Mouse (Mus musculus) left cerebral cortex, postnatal 36 days (tissue): ENCODE data around the gene Nop16. TPM values are rescaled to one million over a fixed set of nuclear protein-coding genes. Genes with fewer than 3 reads are reported as not detected.
A peak's percentile ranks its signal among the peaks of the same experiment; 100 is the strongest.

Experiments used
- DNase-seq, 2 experiments: peaks; one replicate each; pipeline ENCODE4 v3.0.0; 2021 to 2022; ENCODE audit warnings: low spot score in 2 of 2, mixed read lengths in 1 of 2
- intact Hi-C: fragments of 180-260 bp; cut with DNase I; formaldehyde crosslinking; loops from one replicate; pipeline ENCODE4 v1.15.1; 2025
- total RNA-seq, 2 experiments: library from RNA; stranded (reverse); gene quantifications; 2 replicates each; pipeline ENCODE4 v1.2.3; 2021

Gene Nop16
- total RNA-seq, 2 experiments from 2014 or later, result 21.7 to 27.3 TPM

GRCm38 (mm10) chr13:54602639-54603111, 12.8 kb upstream of the Nop16 start:
- intact Hi-C loops, result no loop called here
- no peak for DNase-seq

GRCm38 (mm10) chr13:54598622-54599143, 8.8 kb upstream of the Nop16 start:
- no peak for DNase-seq
- intact Hi-C loops, result no loop called here

- DNase-seq, result no peak
- intact Hi-C loops, result no loop called here
These were observed 7.0 kb upstream of the Nop16 start for GRCm38 (mm10) chr13:54596870-54597269.

DNA sequence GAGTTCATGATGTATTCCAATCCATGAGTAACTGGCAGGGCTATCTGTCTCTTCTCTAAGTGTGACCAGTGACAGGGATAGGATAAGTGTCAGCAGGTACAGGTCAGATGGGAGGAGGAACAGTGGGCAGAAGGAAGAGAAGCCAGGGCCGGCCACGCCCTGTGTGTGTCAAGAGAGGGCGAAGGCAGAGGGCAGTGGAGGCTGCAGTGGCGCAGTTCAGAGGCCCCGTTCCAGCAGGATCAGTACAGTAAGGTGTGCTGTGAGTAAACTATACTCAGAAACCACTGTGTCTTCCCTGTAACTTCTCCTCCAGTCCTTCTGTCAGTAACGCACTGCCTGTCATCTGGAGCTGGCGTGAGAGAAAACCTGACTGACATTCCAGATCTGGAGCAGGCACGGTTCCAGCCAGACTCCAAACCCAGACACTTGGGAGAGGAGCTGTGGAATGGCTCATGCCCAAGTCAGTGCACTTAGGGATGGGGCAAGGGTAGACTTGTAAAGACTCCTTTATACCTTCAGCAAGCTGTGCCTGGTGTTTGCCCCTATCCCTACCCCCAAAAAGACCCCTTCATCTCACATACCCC, 6.3 kb upstream of the Nop16 start:
- intact Hi-C loops, result no loop called here
- no peak for DNase-seq

DNA sequence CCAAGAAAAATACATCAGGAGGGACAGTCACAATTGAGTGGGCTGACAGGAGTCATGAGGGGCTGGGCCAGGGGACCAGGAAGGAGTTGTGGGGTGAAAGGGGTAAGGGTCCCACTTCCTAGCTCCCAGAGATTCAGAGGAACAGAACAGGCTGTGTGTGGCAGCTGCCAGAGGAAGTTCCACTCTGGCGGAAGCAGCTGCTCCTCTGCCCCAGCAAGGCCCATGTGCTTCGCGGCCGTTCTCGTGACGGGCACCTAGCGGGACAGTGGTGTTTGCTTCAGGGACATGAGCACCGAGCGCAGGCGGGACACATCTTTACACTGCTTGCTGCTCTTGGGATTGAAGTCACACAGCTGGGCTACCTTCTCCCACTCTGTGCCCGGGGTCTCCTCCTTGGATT, 3.7 kb upstream of the Nop16 start:
- intact Hi-C loops, result no loop called here

GRCm38 (mm10) chr13:54591776-54592356, 2.0 kb upstream of the Nop16 start:
- no peak for DNase-seq
- intact Hi-C loops, result no loop called here

More for the DNA sequence above, 3.7 kb upstream of the Nop16 start:
- no peak for DNase-seq

DNA sequence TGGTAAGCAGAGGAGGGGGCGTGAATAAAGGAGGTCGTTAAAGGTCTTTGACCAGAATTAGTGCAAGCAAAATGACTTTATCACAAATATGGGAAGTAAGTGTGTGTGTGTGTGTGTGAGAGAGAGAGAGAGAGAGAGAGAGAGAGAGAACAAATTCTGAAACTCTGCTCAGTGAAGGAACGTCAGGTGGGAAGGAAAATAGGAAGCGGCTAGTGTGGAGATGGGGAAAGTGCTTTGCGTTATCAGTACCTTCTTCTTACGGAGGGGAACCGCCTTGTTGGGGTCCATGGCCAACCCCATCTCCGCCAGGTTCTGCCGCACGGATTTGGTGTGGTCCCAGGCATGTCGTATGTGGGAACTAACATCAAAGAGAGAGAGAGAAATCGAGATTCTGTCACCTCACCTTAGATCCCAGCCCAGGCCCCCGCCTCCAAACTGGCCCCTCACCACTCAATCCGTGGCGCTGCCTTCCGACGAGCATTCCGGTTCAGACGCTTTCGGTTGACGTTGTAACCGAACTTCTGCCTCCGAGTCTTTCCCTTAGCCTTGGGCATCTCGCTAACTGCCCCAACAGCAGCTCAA, 385 bp downstream of the Nop16 start:
- intact Hi-C loops, result no loop called here

GRCm38 (mm10) chr13:54585831-54586230, 4.1 kb downstream of the Nop16 start:
- intact Hi-C loops, result no loop called here
- DNase-seq, result no peak

More for the DNA sequence above, 385 bp downstream of the Nop16 start:
- no peak for DNase-seq

DNA sequence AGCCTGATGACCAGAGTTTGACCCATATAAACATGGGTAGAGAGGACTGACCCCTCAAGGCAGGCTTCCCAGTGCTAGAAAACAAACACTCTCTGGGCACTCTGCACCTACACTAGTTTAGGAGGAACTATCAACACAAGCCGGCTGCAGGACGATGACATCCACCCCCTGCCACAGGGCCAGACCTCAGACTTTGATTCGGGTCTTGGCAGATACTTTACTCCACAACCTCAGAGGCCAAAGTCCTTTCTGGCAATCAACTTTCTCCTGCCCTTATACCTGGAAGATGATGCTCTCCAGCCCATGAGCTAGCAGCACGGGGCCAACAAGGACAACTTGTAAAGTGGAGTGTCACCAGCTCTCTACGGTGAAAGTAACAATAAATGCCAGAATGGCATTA, 7.0 kb downstream of the Nop16 start:
- DNase-seq, result no peak
- intact Hi-C loops, result no loop called here

- no peak for DNase-seq
These were observed 7.8 kb downstream of the Nop16 start for GRCm38 (mm10) chr13:54582126-54582525.

DNA sequence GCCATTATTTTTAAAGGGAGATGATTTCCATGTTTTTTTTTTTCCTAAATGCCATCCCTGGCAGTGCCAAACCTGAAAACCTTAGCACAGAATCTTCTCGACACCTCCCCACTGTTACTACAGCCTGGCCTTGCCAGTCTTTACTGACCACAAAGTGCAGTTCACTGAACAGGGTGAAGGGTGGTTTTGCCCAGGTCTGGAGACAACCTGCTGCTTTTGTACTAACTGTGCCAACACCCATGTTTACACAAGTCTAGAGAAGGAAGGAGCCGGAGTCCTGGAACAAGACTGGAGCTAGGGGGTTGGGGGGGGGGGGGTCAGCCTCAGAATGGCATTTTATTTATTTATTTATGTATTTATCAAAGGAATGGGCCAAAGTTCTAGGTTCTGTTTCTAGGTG, 8.5 kb downstream of the Nop16 start:
- no peak for DNase-seq
- intact Hi-C loops, result no loop called here

More at GRCm38 (mm10) chr13:54582126-54582525, 7.8 kb downstream of the Nop16 start:
- intact Hi-C loops, result no loop called here

- no peak for DNase-seq
- intact Hi-C loops, result no loop called here
These were observed 12.0 kb downstream of the Nop16 start for GRCm38 (mm10) chr13:54577652-54578507.

DNA sequence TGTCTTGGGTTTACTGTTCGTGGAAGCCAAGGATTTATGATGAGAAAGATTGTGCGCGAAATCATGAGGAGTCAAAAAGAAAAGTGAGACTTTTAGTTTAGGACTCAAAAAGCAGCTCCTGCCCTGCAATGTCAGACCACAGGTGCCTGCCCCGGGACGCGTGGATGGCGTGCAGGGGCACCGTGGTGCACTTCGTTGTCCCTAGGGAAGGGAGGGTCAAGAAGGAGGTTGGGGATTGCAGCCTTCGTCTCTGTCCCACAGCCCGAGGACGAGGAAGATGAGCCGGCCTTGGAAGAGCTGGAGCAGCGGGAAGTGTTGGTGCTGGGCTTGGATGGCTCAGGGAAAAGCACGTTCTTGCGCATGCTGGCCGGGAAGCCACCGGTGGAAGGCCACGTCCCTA, 14.4 kb downstream of the Nop16 start:
- DNase-seq, result no peak
- intact Hi-C loops, result no loop called here

DNA sequence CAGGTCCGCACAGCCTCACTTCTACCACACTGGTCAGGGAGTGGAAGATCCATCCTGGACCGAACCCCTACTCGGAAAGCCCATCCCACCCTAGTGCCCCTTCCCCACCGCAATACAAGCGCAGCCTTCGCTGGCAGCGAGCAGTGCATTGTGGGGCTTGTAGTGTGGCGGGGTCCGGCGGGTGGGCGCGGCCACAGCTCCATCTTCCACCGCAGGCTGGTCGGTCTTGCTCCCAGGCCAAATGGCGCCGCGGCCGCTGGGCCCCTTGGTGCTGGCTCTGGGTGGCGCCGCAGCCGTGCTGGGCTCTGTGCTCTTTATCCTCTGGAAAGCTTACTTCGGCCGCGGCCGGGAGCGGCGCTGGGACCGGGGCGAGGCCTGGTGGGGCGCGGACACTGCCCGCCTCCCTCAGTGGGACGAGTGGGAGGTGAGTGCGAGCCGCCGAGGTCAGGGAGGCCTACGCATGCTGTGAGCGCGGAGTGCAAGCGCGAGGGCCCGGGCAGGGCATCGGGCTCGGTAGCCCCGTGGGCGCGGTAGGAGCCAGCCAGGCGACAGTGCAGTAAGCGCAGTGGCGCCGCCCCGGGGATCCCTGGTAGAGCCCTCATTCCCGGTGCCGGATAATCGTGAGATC, 14.9 kb downstream of the Nop16 start, which contains the start of gene Arl10:
Gene Arl10 (plus strand): TSS at position 162 of the 628 bp plus-strand sequence.
- intact Hi-C loops, result no loop called here
- DNase-seq, result peak; percentile 80

- no peak for DNase-seq
- intact Hi-C loops, result no loop called here
These were observed 17.3 kb downstream of the Nop16 start for GRCm38 (mm10) chr13:54572621-54573020.

DNA sequence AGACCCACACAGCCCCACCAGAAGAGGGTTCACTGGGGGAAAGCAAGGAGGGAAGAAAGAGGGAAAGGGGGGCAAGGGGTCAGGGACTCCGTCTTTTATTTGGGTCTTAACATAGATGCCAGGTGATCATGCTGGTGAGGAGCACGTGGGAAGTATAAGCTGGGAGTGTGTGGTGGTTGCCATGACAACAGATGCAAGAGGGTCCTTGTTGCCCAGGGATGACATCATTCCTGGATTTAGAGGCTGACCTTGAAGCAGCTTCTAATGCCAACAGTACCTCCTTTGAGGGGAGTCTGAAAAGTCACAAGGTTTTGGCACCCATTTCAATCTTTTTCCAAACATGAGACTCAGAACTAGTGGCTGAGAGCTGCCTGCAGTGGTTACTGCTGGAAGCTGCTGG, 18.3 kb downstream of the Nop16 start:
- no peak for DNase-seq
- intact Hi-C loops, result no loop called here

DNA sequence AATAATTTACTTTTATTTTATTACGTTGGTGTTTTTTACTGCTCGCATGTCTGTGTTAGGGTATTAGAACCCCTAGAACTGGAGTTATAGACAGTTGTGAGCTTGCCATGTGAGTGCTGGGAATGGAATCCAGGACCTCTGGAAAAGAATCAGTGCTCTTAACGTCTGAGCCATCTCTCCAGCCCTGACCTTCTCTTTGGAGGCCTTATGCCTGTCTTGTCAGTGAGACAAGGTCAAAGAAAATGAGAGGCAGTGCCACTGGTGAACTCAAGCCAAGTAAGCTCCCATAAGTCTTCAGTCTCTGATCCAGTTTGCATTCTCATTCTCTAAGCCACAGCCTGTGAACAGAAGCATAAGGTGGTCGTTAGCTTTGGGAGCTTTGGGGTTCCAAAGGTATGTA, 19.2 kb downstream of the Nop16 start:
- intact Hi-C loops, result no loop called here
- DNase-seq, result no peak

GRCm38 (mm10) chr13:54569282-54569681, 20.6 kb downstream of the Nop16 start:
- intact Hi-C loops, result loop anchor here (10.0 kb wide), 1 partner anchor 104 kb away; the partner anchor contains the start of gene Thoc3
- DNase-seq, result no peak

DNA sequence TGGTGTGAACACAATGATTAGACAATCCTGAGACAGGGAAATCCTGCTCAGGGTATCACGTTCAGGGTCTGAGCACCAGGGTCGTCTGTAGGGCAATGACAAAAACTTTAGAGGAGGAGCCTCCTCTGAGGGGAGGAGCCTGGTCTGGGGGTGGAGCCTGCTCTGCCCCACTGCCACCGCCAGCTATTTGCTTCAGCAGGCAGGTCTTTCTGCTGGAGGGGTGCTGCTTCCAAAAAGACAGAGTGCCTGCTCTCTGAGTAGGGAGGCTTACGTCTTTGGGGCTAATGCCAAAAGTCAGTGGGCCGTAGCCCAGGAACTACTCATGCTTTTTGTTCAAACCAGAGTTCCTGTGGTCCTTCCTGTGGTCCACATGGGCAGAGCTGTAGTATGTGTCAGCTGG, 21.5 kb downstream of the Nop16 start:
- intact Hi-C loops, result loop anchor here (10.0 kb wide), 1 partner anchor 104 kb away; the partner anchor contains the start of gene Thoc3
- no peak for DNase-seq
